Comparison of ENCODE assay signal across 14 mouse cellular contexts in genomic region chr14:76958875-76959274, GRCm38 (mm10).
A peak's percentile ranks its signal among the peaks of the same experiment; 100 is the strongest.
DNase-seq lines count a peak whose midpoint lies in the region; ATAC-seq and TF ChIP-seq lines count a peak whose summit lies in the region.
"Had no signal": no experiment of that assay in that cellular context is flagged by ENCODE, and none has a peak within 500 bp of the region (broad histone marks: within the 10 kb centered on the region; RNA-seq: fewer than 3 reads in every experiment).

No protein-coding gene starts in this region.

- no peak overlapping the region for H3K4me2 ChIP-seq in hindbrain, embryonic 16.5 days (ENCODE audit: low read length)
- H3K4me2 ChIP-seq: liver, embryonic 15.5 days had no signal

- no peak for TF ChIP-seq CTCF in cortical plate, adult 2 months (IDR thresholded peaks at IDR 0.05; ENCODE audit: extremely low read depth, insufficient read depth, low read length)
- no peak for TF ChIP-seq CTCF in layer of hippocampus, adult 2 months (conservative IDR thresholded peaks at IDR 0.05)

- TF ChIP-seq POLR2A in cortical plate, adult 2 months (IDR thresholded peaks at IDR 0.05; ENCODE audit: extremely low read depth, insufficient read depth, low read length), result 0 out of 2 replicates have a peak, but pooled peaks have one; percentile 17

- DNase-seq in gastrocnemius, adult 18-20 months (ENCODE audit: low spot score), result peak; percentile 34
- DNase-seq in gastrocnemius, adult 8-10 months (ENCODE audit: low spot score in 2 of 2), result no peak
- DNase-seq in layer of hippocampus, adult 2 months (ENCODE audit: low spot score in 2 of 2), result peak; percentile 63 to 78
- peak; percentile 71 to 72 for DNase-seq in left cerebral cortex, postnatal 36 days (ENCODE audit: low spot score in 2 of 2)
- DNase-seq in yolk sac, embryonic 10.5 days (ENCODE audit: low spot score), result no peak
- no peak for DNase-seq in heart, postnatal 10 days
- DNase-seq: cerebellum, postnatal 36 days; thymus, postnatal 14 days had no signal

- H3K27ac ChIP-seq in cortical plate, adult 2 months (ENCODE audit: insufficient read depth, low read length), result no peak overlapping the region
- H3K27ac ChIP-seq in layer of hippocampus, adult 2 months, result no peak overlapping the region
- no peak overlapping the region for H3K27ac ChIP-seq in hindbrain, embryonic 16.5 days (ENCODE audit: low read depth, low read length)
- H3K27ac ChIP-seq: liver, embryonic 15.5 days had no signal

- H3K4me3 ChIP-seq in cortical plate, adult 2 months (ENCODE audit: insufficient read depth, low read length), result no peak overlapping the region
- H3K4me3 ChIP-seq in layer of hippocampus, adult 2 months, result no peak overlapping the region
- H3K4me3 ChIP-seq in hindbrain, embryonic 16.5 days (ENCODE audit: low read length), result no peak overlapping the region
- H3K4me3 ChIP-seq: erythroblast, embryonic 14.5 days; liver, embryonic 15.5 days; megakaryocyte, embryonic 14.5 days had no signal

- WGBS in hindbrain, embryonic 16.5 days, result 69% methylated on average over 10 of the region's 10 CpGs

- no peaks in the 10 kb centered on the region for H3K4me1 ChIP-seq in cortical plate, adult 2 months (ENCODE audit: control insufficient read depth, insufficient read depth, low read length)
- 0 out of 2 replicates have a peak, but pooled peaks cover 2% of the 10 kb centered on the region for H3K4me1 ChIP-seq in hindbrain, embryonic 16.5 days (ENCODE audit: control insufficient read depth, insufficient read depth, low read depth, low read length)
- H3K4me1 ChIP-seq: liver, embryonic 15.5 days had no signal

- H3K27me3 ChIP-seq in hindbrain, embryonic 16.5 days (replicated peaks; ENCODE audit: control insufficient read depth, insufficient read depth, low read length), result no peaks in the 10 kb centered on the region
- H3K27me3 ChIP-seq: liver, embryonic 15.5 days had no signal

- H3K36me3 ChIP-seq in hindbrain, embryonic 16.5 days (ENCODE audit: control insufficient read depth, insufficient read depth, low read length), result no peaks in the 10 kb centered on the region
- H3K36me3 ChIP-seq: liver, embryonic 15.5 days had no signal

- intact Hi-C loops in left cerebral cortex, postnatal 36 days (cut with DNase I), result no loop called here
- intact Hi-C loops in heart, postnatal 10 days (cut with DNase I), result loop anchor here (5.0 kb wide), 1 partner anchor 38 kb away; no protein-coding TSS in a partner anchor

- ATAC-seq in hindbrain, embryonic 16.5 days, result no peak
- ATAC-seq: intestine, embryonic 16.5 days had no signal

- no peaks in the 10 kb centered on the region for H3K9me3 ChIP-seq in hindbrain, embryonic 16.5 days (ENCODE audit: control insufficient read depth, low read length)
- H3K9me3 ChIP-seq: liver, embryonic 15.5 days; megakaryocyte, embryonic 14.5 days had no signal

- no peak overlapping the region for H3K9ac ChIP-seq in hindbrain, embryonic 16.5 days (ENCODE audit: low read depth, low read length)
- H3K9ac ChIP-seq: liver, embryonic 15.5 days had no signal

Comparison
In these comparisons a context has a peak if more than half of its experiments do, and no peak if none do; other contexts are left out.
1. DNase-seq: peak in gastrocnemius, adult 18-20 months (single experiment), layer of hippocampus, adult 2 months (2 of 2) and left cerebral cortex, postnatal 36 days (2 of 2); none in gastrocnemius, adult 8-10 months (0 of 2), yolk sac, embryonic 10.5 days (single experiment) and heart, postnatal 10 days (0 of 2).